23 mouse cellular contexts compared by ENCODE assay signal in genomic region chr4:140638591-140638990, GRCm38 (mm10). TPM values are rescaled to one million over a fixed set of nuclear protein-coding genes. Genes with fewer than 3 reads are reported as not detected.
DNase-seq lines count a peak whose midpoint lies in the region; ATAC-seq and TF ChIP-seq lines count a peak whose summit lies in the region.
"Had no signal": no experiment of that assay in that cellular context is flagged by ENCODE, and none has a peak within 500 bp of the region (broad histone marks: within the 10 kb centered on the region; RNA-seq: fewer than 3 reads in every experiment).

No protein-coding gene starts in this region.

- H3K9me3 ChIP-seq in kidney, embryonic 16.5 days (ENCODE audit: low read length), result peaks cover 5% of the 10 kb centered on the region
- peaks cover 15% of the 10 kb centered on the region for H3K9me3 ChIP-seq in E14TG2a.4 (ENCODE audit: low read length)
- H3K9me3 ChIP-seq: embryonic facial prominence, embryonic 15.5 days; hindbrain, embryonic 12.5 days; hindbrain, embryonic 15.5 days; intestine, embryonic 15.5 days had no signal

- no peak overlapping the region for H3K4me2 ChIP-seq in kidney, embryonic 16.5 days (replicated peaks; ENCODE audit: low read depth, low read length)
- H3K4me2 ChIP-seq: embryonic facial prominence, embryonic 12.5 days; embryonic facial prominence, embryonic 15.5 days; heart, embryonic 11.5 days; hindbrain, embryonic 12.5 days; hindbrain, embryonic 15.5 days; intestine, embryonic 15.5 days had no signal

- H3K4me1 ChIP-seq in kidney, embryonic 16.5 days (ENCODE audit: insufficient read depth, low read length), result peaks cover 63% of the 10 kb centered on the region
- H3K4me1 ChIP-seq in E14TG2a.4 (replicated peaks; ENCODE audit: low read depth, low read length), result peaks cover 80% of the 10 kb centered on the region

- H3K36me3 ChIP-seq in kidney, embryonic 16.5 days (ENCODE audit: insufficient read depth, low read length), result 0 out of 2 replicates have a peak, but pooled peaks cover 4% of the 10 kb centered on the region
- peaks cover 7% of the 10 kb centered on the region for H3K36me3 ChIP-seq in E14TG2a.4 (ENCODE audit: insufficient read depth, low read length)
- H3K36me3 ChIP-seq: hindbrain, embryonic 15.5 days had no signal

- no peaks in the 10 kb centered on the region for H3K27me3 ChIP-seq in kidney, embryonic 16.5 days (ENCODE audit: insufficient read depth, low read length)
- H3K27me3 ChIP-seq in E14TG2a.4 (ENCODE audit: insufficient read depth, low read length), result peaks cover 7% of the 10 kb centered on the region
- H3K27me3 ChIP-seq: embryonic facial prominence, embryonic 12.5 days; embryonic facial prominence, embryonic 15.5 days; hindbrain, embryonic 12.5 days; hindbrain, embryonic 15.5 days; intestine, embryonic 15.5 days had no signal

- peak; percentile 37 for DNase-seq in cerebellum, adult 8-10 months
- no peak for DNase-seq in kidney, postnatal 36 days
- DNase-seq in thymus, postnatal 25 days, result no peak
- DNase-seq: adrenal gland, adult 8-10 months; adrenal gland, postnatal 25 days; B cell, adult 2 months; cerebellum, adult 9-11 months; forebrain, postnatal 0 days; gastrocnemius, adult 2 months; gastrocnemius, postnatal 14 days; heart, adult 11 months; kidney, adult 11 months had no signal

- ATAC-seq in cerebellum, adult (ENCODE audit: insufficient number of reproducible peaks, low FRiP score, low TSS enrichment), result no peak
- ATAC-seq in kidney, embryonic 16.5 days (ENCODE audit: low FRiP score, low TSS enrichment), result no peak
- ATAC-seq: activated CD4-positive, CD25-positive, alpha-beta regulatory T cell, adult 4 months; forebrain, embryonic 14.5 days; forebrain, postnatal 0 days; intestine, embryonic 15.5 days had no signal

- H3K27ac ChIP-seq in kidney, embryonic 16.5 days (ENCODE audit: low read length), result 0 out of 2 replicates have a peak overlapping the region, but pooled peaks have one; percentile 13
- H3K27ac ChIP-seq: embryonic facial prominence, embryonic 12.5 days; embryonic facial prominence, embryonic 15.5 days; gastrocnemius, adult 2 months; hindbrain, embryonic 12.5 days; hindbrain, embryonic 15.5 days; intestine, embryonic 15.5 days had no signal

- no peak for TF ChIP-seq CTCF in E14TG2a.4 (conservative IDR thresholded peaks at IDR 0.05; ENCODE audit: low read length)

- no peak overlapping the region for H3K4me3 ChIP-seq in kidney, embryonic 16.5 days (ENCODE audit: low read length)
- peak overlapping the region; percentile 68 for H3K4me3 ChIP-seq in E14TG2a.4 (replicated peaks; ENCODE audit: low read length)
- H3K4me3 ChIP-seq: embryonic facial prominence, embryonic 12.5 days; embryonic facial prominence, embryonic 15.5 days; gastrocnemius, adult 2 months; hindbrain, embryonic 12.5 days; hindbrain, embryonic 15.5 days; intestine, embryonic 15.5 days had no signal

- 94% methylated on average over 5 of the region's 5 CpGs for WGBS in kidney, embryonic 16.5 days

- no peak overlapping the region for H3K9ac ChIP-seq in kidney, embryonic 16.5 days (replicated peaks; ENCODE audit: low read length)
- H3K9ac ChIP-seq: embryonic facial prominence, embryonic 12.5 days; embryonic facial prominence, embryonic 15.5 days; forebrain, postnatal 0 days; hindbrain, embryonic 12.5 days; hindbrain, embryonic 15.5 days; intestine, embryonic 15.5 days had no signal

RNA-seq across cellular contexts. Expression of gene Arhgef10l, which starts 27.2 kb away (rescaled TPM):
- 25.4 and 27.7 TPM in 2 replicates for polyA plus RNA-seq in kidney, embryonic 16.5 days (2015; fragmentation: Nextera tagmentation; extraction: Ambion mirVana)
- polyA plus RNA-seq: activated CD4-positive, CD25-positive, alpha-beta regulatory T cell, adult 4 months had no signal
